Mouse (Mus musculus) myocyte (in vitro differentiated cells): ENCODE results near the gene Atg13. TPM values are rescaled to one million over a fixed set of nuclear protein-coding genes. Genes with fewer than 3 reads are reported as not detected.

ENCODE experiments used
- H3K27me3 ChIP-seq: one replicate; pipeline ENCODE4 v1.6.1; 2011; ENCODE audit not compliant: control insufficient read depth, insufficient read depth, insufficient read length
- H3K36me3 ChIP-seq: one replicate; pipeline ENCODE4 v1.6.1; 2011; ENCODE audit not compliant: control insufficient read depth, insufficient read depth
- H3K4me2 ChIP-seq: one replicate; pipeline ENCODE4 v1.6.1; 2011; ENCODE audit warnings: low read depth, control low read depth
- H3K4me3 ChIP-seq: one replicate; pipeline ENCODE4 v1.5.1; 2011; ENCODE audit warnings: mild to moderate bottlenecking, control low read depth, moderate library complexity
- H3K79me2 ChIP-seq: one replicate; pipeline ENCODE4 v1.6.1; 2011; ENCODE audit not compliant: control insufficient read depth, insufficient read depth
- H3ac ChIP-seq: one replicate; pipeline ENCODE4 v1.6.1; 2011; ENCODE audit not compliant: control insufficient read depth, insufficient read length
- CEBPB ChIP-seq: IDR thresholded peaks from 2 replicates; pipeline ENCODE4 v1.6.1; 2011; ENCODE audit warnings: mild to moderate bottlenecking, moderate library complexity; ENCODE audit not compliant: poor library complexity, insufficient read depth, severe bottlenecking
- E2F4 ChIP-seq: IDR thresholded peaks from one replicate; pipeline ENCODE4 v1.6.1; 2011; ENCODE audit warnings: mild to moderate bottlenecking, control low read depth, moderate library complexity; ENCODE audit not compliant: insufficient read depth
- MAX ChIP-seq: IDR thresholded peaks from one replicate; pipeline ENCODE4 v1.6.1; 2011; ENCODE audit warnings: low read depth, mild to moderate bottlenecking, control low read depth
- MYOD1 ChIP-seq, 3 experiments: IDR thresholded peaks; one replicate each; pipeline ENCODE4 v1.6.1; 2011; ENCODE audit warnings: control low read depth in 2 of 3, low read depth in 2 of 3, mild to moderate bottlenecking in 2 of 3, moderate library complexity in 1 of 3; ENCODE audit not compliant: insufficient read length in 2 of 3, control insufficient read depth in 1 of 3
- MYOG ChIP-seq, 3 experiments: IDR thresholded peaks; one replicate each; pipeline ENCODE4 v1.6.1; 2011; ENCODE audit warnings: control low read depth in 2 of 3, low read depth in 2 of 3, mild to moderate bottlenecking in 2 of 3; ENCODE audit not compliant: insufficient read length in 2 of 3, control insufficient read depth in 1 of 3, insufficient read depth in 1 of 3
- POLR2A ChIP-seq: IDR thresholded peaks from one replicate; pipeline ENCODE4 v1.6.1; 2011; ENCODE audit warnings: low read depth, mild to moderate bottlenecking, control low read depth, moderate library complexity; ENCODE audit not compliant: insufficient read length
- POLR2AphosphoS2 ChIP-seq: IDR thresholded peaks from one replicate; pipeline ENCODE4 v1.6.1; 2011; ENCODE audit warnings: low read depth, control low read depth; ENCODE audit not compliant: insufficient read length
- REST ChIP-seq: IDR thresholded peaks from one replicate; pipeline ENCODE4 v1.6.1; 2011; ENCODE audit warnings: mild to moderate bottlenecking, control low read depth, moderate library complexity; ENCODE audit not compliant: insufficient read depth, insufficient read length
- SRF ChIP-seq: IDR thresholded peaks from one replicate; pipeline ENCODE4 v1.6.1; 2011; ENCODE audit warnings: low read depth; ENCODE audit not compliant: control insufficient read depth, insufficient read length
- TCF12 ChIP-seq: IDR thresholded peaks from one replicate; pipeline ENCODE4 v1.6.1; 2011; ENCODE audit warnings: mild to moderate bottlenecking, control low read depth; ENCODE audit not compliant: poor library complexity, insufficient read depth, severe bottlenecking
- TCF3 ChIP-seq: IDR thresholded peaks from one replicate; pipeline ENCODE4 v1.6.1; 2011; ENCODE audit warnings: low read depth, control low read depth; ENCODE audit not compliant: insufficient read length
- USF1 ChIP-seq: IDR thresholded peaks from one replicate; pipeline ENCODE4 v1.6.1; 2011; ENCODE audit warnings: low read depth, mild to moderate bottlenecking, control low read depth, moderate library complexity
- polyA plus RNA-seq: library from polyadenylated mRNA; unstranded; fragments of >200 nt; fragmentation: generic; extraction: Trizol; gene quantifications from one replicate; pipeline ENCODE4 v1.2.1, GENCODE M21; 2012; ENCODE audit warnings: missing spikeins

Gene Atg13
- polyA plus RNA-seq, 1 experiment = 29.7 TPM

DNA sequence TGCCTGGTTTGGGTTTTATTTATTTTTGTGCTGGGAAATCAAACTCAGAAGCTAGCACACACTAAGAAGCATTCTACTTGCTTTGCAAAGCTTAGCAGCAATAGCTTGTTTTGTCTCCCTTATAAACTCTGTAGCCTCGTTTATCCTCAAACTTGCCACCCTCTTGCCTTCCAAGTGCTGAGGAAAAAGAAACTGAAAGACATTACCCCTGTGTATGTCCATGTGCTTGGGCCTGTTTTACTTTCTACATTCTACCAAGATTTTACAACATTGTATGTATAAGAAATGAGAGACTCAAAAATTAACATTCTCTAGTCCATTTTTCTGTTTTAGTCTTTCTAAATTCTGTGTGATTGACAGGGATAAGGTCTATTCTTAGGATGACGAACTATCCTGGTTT, 14.3 kb upstream of the Atg13 start:
- H3K36me3 ChIP-seq = peaks cover 5% of the 10 kb centered on the region
- no peak for TF ChIP-seq TCF3
- no peak for TF ChIP-seq MAX
- TF ChIP-seq TCF12 = no peak
- no peak for TF ChIP-seq REST
- no peak for TF ChIP-seq CEBPB
- TF ChIP-seq E2F4 = no peak
- no peak for TF ChIP-seq POLR2A
- no peak for TF ChIP-seq POLR2AphosphoS2
- TF ChIP-seq MYOG (IDR thresholded peaks at IDR 0.05; ENCODE audit: control insufficient read depth in 1 of 3, insufficient read depth in 1 of 3, insufficient read length in 2 of 3, low read depth in 2 of 3) = no peak
- TF ChIP-seq MYOD1 (IDR thresholded peaks at IDR 0.05; ENCODE audit: control insufficient read depth in 1 of 3, insufficient read length in 2 of 3, low read depth in 2 of 3) = no peak

DNA sequence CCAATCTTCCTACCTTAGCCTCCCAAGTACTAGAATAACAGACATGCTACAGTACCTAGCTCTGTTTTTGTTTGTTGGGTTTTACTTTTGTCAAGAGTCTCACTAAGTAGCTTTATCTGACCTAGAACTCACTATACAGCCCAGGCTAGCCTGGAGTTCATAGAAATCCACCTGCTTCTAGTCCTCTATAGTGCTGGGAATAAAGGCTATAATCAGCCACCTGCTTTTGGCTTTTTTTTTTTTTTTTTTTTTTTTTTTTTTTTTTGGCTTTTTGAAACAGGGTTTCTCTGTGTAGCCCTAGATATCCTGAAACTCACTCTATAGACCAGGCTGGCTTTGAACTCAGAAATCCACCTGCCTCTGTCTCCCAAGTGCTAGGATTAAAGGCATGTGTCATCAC, 13.6 kb upstream of the Atg13 start:
- TF ChIP-seq MYOG (IDR thresholded peaks at IDR 0.05; ENCODE audit: control insufficient read depth in 1 of 3, insufficient read depth in 1 of 3, insufficient read length in 2 of 3, low read depth in 2 of 3) (no peak), POLR2A (no peak), USF1 (no peak), SRF (no peak), CEBPB (no peak), E2F4 (no peak), POLR2AphosphoS2 (no peak), TCF12 (no peak)
- H3K4me3 ChIP-seq = no peak overlapping the region
- H3K36me3 ChIP-seq = peaks cover 5% of the 10 kb centered on the region
- H3K4me2 ChIP-seq = no peak overlapping the region
- H3K27me3 ChIP-seq = peaks cover 4% of the 10 kb centered on the region
- H3K79me2 ChIP-seq = no peaks in the 10 kb centered on the region
- no peak overlapping the region for H3ac ChIP-seq

More for the DNA sequence above, 14.3 kb upstream of the Atg13 start:
- H3K79me2 ChIP-seq = no peaks in the 10 kb centered on the region
- no peak overlapping the region for H3K4me3 ChIP-seq
- H3ac ChIP-seq = no peak overlapping the region
- peaks cover 4% of the 10 kb centered on the region for H3K27me3 ChIP-seq
- H3K4me2 ChIP-seq = peak overlapping the region; percentile 13

DNA sequence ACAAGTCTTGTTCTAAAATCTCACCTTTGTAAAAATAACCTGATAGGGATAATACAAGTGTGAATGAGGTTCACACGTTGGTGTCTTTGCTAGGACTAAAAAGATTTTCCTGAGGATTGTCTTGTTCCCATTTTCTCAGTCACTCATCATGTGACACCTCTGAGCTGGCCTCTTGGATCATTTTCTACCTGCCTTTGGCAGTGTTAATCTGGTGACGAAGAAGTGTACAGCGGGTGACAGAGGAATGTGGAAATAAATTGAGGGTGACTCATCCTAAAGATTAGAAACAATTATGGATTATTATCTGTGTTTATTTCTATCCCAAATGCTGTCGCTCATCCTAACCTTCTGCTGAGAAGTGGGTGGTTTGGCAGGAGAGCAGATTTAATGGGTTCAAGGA, 13.0 kb upstream of the Atg13 start:
- Histone ChIP-seq H3K79me2 (no peaks in the 10 kb centered on the region), H3K27me3 (peaks cover 4% of the 10 kb centered on the region), H3ac (no peak overlapping the region), H3K4me2 (no peak overlapping the region), H3K4me3 (no peak overlapping the region), H3K36me3 (peaks cover 5% of the 10 kb centered on the region)
- TF ChIP-seq REST (no peak), TCF12 (no peak), E2F4 (no peak), TCF3 (no peak), MYOG (IDR thresholded peaks at IDR 0.05; ENCODE audit: control insufficient read depth in 1 of 3, insufficient read depth in 1 of 3, insufficient read length in 2 of 3, low read depth in 2 of 3) (no peak), MYOD1 (IDR thresholded peaks at IDR 0.05; ENCODE audit: control insufficient read depth in 1 of 3, insufficient read length in 2 of 3, low read depth in 2 of 3) (no peak), USF1 (no peak), POLR2AphosphoS2 (no peak), CEBPB (no peak), MAX (no peak), SRF (no peak), POLR2A (no peak)

GRCm38 (mm10) chr2:91718276-91718675, 7.9 kb upstream of the Atg13 start:
- Histone ChIP-seq H3K27me3 (no peaks in the 10 kb centered on the region), H3K4me3 (no peak overlapping the region), H3K36me3 (peaks cover 5% of the 10 kb centered on the region), H3K4me2 (no peak overlapping the region), H3K79me2 (no peaks in the 10 kb centered on the region), H3ac (no peak overlapping the region)
- no peak for TF ChIP-seq USF1
- no peak for TF ChIP-seq POLR2AphosphoS2
- TF ChIP-seq TCF3 = no peak

GRCm38 (mm10) chr2:91714921-91715320, 4.5 kb upstream of the Atg13 start:
- H3K4me2 ChIP-seq = no peak overlapping the region
- no peaks in the 10 kb centered on the region for H3K36me3 ChIP-seq
- no peak overlapping the region for H3ac ChIP-seq
- no peak overlapping the region for H3K4me3 ChIP-seq
- TF ChIP-seq E2F4 (no peak), MYOD1 (IDR thresholded peaks at IDR 0.05; ENCODE audit: control insufficient read depth in 1 of 3, insufficient read length in 2 of 3, low read depth in 2 of 3) (no peak), USF1 (no peak), TCF3 (no peak), SRF (no peak), TCF12 (no peak), CEBPB (no peak), POLR2AphosphoS2 (no peak), MYOG (IDR thresholded peaks at IDR 0.05; ENCODE audit: control insufficient read depth in 1 of 3, insufficient read depth in 1 of 3, insufficient read length in 2 of 3, low read depth in 2 of 3) (no peak), MAX (no peak), POLR2A (no peak), REST (no peak)
- H3K79me2 ChIP-seq = peaks cover 3% of the 10 kb centered on the region
- H3K27me3 ChIP-seq = no peaks in the 10 kb centered on the region
